Mouse (Mus musculus) CH12F3 (cell line): ENCODE results near the gene U2af2.
"Not testable (repeated sequence)": the region's sequence is repeated elsewhere in the genome, so short reads cannot be mapped to it uniquely, and the experiment has no call there.

ENCODE experiments used
- in situ Hi-C: fragments of 300-500 bp; cut with MboI; formaldehyde crosslinking; loops from 2 replicates; pipeline ENCODE4 v1.14.3; 2020; ENCODE audit warnings: low sequenced_read_pairs

Gene U2af2

DNA sequence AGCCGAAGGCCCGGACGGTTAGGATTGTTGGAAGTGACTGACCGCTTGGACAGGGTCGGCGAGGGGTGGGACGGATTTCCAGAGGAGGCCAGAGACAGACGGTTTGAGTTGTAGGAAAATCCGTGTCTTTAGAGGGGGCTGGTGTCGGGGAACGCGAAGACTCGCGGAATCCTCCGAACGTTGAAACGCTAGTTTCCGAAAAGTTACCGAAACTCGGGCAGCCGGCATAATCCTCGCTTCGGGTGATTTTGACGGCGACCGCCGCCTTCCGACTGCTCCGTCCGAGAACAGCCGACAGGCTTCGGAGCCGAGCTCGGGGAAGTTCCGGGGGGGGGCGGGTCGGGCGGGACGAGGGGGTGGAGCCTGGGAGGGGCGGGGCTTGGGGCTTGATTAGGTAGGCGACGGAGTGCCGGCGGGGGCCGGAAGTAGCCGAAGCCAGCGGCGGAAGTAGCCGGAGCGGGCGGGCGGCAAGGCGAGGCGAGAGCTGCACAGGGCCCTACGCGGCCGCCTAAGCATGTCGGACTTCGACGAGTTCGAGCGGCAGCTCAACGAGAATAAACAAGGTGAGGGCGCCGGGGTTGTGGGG lies at the start of gene U2af2:
Gene U2af2 (plus strand): TSS at position 370 of the 586 bp plus-strand sequence.
- in situ Hi-C loops = no loop called here

DNA sequence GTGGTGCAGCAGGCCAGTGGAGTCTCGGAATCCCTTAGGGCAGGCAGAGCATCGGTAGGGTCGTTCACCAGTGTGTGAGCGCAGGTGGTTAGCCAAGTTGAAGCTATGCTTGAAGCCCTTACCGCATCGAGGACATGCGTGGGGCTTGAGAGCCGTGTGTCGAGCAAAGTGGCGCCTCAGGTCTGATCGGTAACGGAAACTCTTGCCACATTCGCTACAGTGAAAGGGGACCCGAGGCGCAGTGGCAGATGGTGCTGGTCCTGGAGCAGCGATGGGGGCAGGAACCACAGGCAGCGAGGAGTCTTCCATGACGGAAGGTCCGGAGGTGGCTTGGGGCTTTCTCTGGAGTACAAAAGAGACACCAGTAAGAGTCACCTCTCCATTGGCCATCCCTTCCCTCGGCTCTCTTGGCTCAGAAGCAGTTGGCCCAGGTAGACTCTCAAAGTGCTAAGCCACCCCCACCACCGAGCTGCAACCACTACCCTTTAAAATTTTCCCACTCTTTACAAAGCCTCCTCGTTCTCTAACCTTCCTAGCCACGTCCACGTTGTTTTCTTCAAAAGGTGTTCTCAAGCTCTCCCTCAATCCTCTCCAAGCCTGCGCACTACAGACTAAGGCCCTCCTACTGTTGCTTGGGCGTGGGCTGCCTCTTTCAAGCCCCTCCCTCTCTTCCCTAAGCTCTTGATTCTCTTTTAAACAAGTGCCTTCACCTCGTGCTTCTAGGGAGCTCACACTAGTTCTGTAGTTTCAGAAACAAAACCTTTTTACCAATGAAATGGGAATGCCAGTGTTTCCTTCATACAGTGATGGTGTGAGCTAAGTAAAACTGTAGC lies 49.0 kb upstream of the U2af2 start:
- in situ Hi-C loops = no loop called here

GRCm38 (mm10) chr7:5014251-5015117 lies 47.5 kb upstream of the U2af2 start, which contains the start of the genes Zfp524 and Fiz1:
TSS of gene Zfp524 (plus strand) at chr7:5014415.
TSS of gene Fiz1 (minus strand) at chr7:5014697.
- in situ Hi-C loops = no loop called here

GRCm38 (mm10) chr7:5015118-5016001 lies 46.6 kb upstream of the U2af2 start, which contains the start of gene Gm44973:
TSS of gene Gm44973 (plus strand) at chr7:5015496.
- in situ Hi-C loops = no loop called here

GRCm38 (mm10) chr7:5016057-5016456 lies 45.9 kb upstream of the U2af2 start:
- in situ Hi-C loops = no loop called here

DNA sequence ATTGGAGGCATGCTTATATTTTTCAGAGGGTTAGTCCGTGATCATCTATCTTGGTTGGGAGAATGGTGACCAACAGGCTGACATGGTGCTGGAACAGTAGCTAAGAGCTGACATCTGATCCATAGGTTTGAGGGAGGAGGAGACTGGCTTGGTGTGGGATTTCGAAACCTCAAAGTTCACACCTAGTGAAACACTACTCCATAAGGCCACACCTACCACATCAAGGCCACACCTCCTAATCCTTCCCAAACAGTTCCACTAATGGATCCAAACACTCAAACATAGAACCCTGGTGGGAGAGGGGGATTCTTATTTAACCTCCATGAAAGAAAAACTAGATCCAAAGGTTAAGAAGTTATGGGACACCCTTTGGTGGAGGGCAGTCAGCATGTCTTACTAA lies 45.0 kb upstream of the U2af2 start:
- in situ Hi-C loops = no loop called here

DNA sequence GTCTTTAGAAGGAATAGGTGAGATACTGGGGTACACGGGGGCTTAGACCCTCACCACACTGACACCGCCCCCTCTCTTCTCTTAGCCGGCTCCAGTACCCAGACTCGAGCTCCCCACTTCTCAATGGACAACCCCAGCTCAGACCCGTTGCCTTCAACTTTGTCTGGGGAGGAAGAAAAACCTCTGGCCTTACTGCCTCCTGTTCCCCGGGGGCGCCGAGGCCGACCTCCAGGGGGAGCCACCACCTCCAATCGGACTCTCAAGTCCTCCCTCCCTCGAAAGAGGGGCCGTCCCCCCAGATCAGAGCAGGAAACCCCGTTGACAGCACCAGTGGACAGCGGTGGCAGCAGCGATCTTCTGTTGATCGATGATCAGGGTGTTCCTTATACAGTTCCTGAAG lies 44.6 kb upstream of the U2af2 start:
- in situ Hi-C loops = no loop called here

DNA sequence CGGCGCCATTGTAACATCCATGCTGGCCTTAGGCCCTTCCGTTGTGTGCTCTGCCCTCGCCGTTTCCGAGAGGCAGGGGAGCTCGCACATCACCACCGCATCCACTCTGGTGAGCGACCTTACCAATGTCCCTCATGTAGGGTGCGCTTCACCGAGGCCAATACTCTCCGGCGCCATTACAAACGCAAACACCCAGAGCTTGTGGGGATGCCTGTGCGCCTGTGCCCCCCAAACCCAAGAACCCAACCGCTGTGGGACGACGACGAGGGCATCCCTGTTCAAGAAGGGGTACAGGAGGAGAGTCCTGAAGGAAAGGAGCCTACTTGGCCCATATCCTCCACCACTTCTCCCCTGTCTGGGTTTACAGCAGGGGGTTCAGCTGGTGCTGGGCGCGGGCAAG lies 44.0 kb upstream of the U2af2 start:
- in situ Hi-C loops = no loop called here

GRCm38 (mm10) chr7:5019576-5019975 lies 42.4 kb upstream of the U2af2 start:
- in situ Hi-C loops = not testable (repeated sequence)

DNA sequence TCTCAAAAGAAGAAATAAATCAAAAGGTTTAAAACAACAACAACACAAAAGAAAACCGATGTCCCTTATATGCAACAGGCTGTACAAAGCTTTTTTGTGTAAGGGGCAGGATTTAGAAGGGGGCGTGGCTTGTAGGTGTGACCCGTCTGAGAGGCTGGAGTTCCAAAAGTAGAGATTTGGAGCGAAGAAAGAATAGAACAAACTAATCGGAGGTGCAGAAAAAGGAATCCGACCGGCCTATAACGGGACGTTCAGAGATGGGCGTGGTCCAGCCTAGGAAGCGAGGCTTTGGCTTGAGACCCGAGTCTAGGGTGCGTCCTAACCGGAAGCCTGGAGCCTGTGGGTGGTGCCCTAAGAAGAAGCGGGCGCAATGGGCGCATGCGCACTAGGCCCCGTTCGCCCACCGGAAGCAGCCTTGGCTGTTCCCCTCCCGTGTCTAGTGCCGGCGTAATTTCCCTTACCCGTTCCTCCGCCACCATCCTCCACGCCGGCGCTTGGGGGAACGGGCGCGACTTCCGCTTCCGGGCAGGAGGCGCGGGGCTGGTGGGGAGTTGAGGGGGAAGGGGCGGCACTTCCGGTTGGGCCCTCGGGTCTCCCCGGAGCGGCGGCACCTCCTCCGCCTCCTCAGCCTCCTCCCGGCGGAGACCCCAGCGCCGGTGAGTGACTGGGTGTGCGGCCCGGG lies 41.8 kb upstream of the U2af2 start, which contains the start of the genes Zfp865 and Ccdc106:
Gene Zfp865 (plus strand): TSS at position 377 of the 682 bp plus-strand sequence.
Gene Ccdc106 (plus strand): TSS at position 554 of the 682 bp plus-strand sequence.
- in situ Hi-C loops = no loop called here

- in situ Hi-C loops = no loop called here
Observed at GRCm38 (mm10) chr7:5020685-5021084, 41.3 kb upstream of the U2af2 start.

- in situ Hi-C loops = no loop called here
Observed at GRCm38 (mm10) chr7:5021197-5021596, 40.7 kb upstream of the U2af2 start.

GRCm38 (mm10) chr7:5029543-5029942 lies 32.4 kb upstream of the U2af2 start:
- in situ Hi-C loops = no loop called here

DNA sequence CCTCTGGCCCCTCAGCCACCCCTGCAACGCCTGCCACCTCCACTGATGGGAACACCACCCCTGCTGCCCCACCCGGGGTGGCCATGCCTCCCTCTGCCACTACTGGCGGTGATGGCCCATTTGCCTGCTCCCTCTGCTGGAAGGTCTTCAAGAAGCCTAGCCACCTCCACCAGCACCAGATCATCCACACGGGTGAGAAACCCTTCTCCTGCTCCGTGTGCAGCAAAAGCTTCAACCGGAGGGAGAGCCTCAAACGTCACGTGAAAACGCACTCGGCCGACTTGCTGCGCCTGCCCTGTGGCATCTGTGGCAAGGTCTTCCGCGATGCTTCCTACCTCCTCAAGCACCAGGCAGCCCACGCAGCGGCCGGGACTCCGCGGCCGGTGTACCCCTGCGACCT lies 32.0 kb upstream of the U2af2 start:
- in situ Hi-C loops = no loop called here

- in situ Hi-C loops = no loop called here
Observed at GRCm38 (mm10) chr7:5030554-5031275, 31.2 kb upstream of the U2af2 start.

DNA sequence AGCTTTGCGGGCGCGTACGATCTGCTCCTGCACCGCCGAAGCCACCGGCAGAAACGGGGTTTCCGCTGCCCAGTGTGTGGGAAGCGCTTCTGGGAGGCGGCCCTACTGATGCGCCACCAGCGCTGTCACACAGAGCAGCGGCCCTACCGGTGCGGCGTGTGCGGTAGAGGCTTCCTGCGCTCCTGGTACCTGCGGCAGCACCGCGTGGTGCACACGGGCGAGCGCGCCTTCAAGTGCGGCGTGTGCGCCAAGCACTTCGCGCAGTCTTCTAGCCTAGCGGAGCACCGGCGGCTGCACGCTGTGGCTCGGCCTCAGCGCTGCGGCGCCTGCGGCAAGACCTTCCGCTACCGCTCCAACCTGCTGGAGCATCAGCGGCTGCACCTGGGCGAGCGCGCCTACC lies 30.4 kb upstream of the U2af2 start:
- in situ Hi-C loops = no loop called here

- in situ Hi-C loops = no loop called here
Observed at GRCm38 (mm10) chr7:5033818-5034217, 28.1 kb upstream of the U2af2 start, which contains the start of gene 4632433K11Rik. TSS of gene 4632433K11Rik (plus strand) at chr7:5034118.

DNA sequence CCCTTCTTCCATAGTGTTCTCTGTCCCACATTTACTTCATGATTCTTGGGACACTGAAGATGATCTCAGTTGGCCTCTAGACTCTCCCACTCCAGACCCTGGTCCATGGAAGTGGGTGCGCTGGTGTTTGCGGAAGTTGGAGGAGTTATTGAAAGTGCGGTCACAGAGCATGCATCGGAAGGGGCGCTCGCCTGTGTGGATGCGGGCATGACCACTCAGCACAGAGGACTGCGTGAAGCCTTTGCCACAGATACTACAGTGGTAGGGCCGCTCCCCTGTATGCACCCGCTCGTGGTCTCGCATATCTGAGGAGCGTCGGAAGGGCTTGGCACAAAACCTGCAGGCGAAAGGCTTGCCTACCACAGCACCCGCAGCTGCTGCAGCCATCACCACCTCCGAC lies 26.3 kb upstream of the U2af2 start:
- in situ Hi-C loops = no loop called here

DNA sequence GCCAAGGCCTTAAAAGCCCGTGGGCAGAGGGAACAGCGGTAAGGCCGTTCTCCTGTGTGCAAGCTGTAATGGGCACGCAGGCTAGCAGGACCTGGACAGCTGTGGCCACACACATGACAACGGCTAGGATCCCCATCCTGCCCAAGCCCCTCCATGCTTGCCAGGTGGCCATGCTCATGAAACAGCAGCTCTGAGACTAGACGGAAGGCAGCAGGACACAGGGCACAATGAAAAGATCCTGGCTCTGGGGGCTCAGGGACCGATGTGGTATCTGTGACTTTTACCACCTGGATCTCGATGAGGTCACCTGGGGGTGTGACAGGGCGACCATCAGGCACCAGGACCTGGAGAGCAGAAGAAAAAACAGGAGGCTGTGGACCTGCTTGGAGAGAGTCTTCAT lies 25.8 kb upstream of the U2af2 start:
- in situ Hi-C loops = no loop called here
